Mouse (Mus musculus): ENCODE data around the gene Serac1. TPM values are rescaled to one million over a fixed set of nuclear protein-coding genes. Genes with fewer than 3 reads are reported as not detected.
A peak's percentile ranks its signal among the peaks of the same experiment; 100 is the strongest.

Gene Serac1
- polyA plus RNA-seq, 1 experiment from 2014 or later = 12.9 TPM

- DNase-seq (peak; percentile 19), ATAC-seq (ENCODE audit: low FRiP score, low TSS enrichment) (no peak)
- 79% methylated on average over 2 of the region's 2 CpGs for WGBS
- no peak overlapping the region for H3K4me3 ChIP-seq (replicated peaks; ENCODE audit: low read depth, low read length)
- no peak overlapping the region for H3K9ac ChIP-seq (replicated peaks; ENCODE audit: low read length)
- H3K9me3 ChIP-seq (ENCODE audit: control insufficient read depth, low read length) = no peaks in the 10 kb centered on the region
- H3K36me3 ChIP-seq (ENCODE audit: control insufficient read depth, insufficient read depth, low read length) = no peaks in the 10 kb centered on the region
- H3K27ac ChIP-seq (replicated peaks; ENCODE audit: low read depth, low read length) = no peak overlapping the region
- no peaks in the 10 kb centered on the region for H3K27me3 ChIP-seq (ENCODE audit: control insufficient read depth, insufficient read depth, low read length)
- 0 out of 2 replicates have a peak, but pooled peaks cover 2% of the 10 kb centered on the region for H3K4me1 ChIP-seq (ENCODE audit: control insufficient read depth, insufficient read depth, low read length)
- no peak overlapping the region for H3K4me2 ChIP-seq (ENCODE audit: low read length)
Observed at GRCm38 (mm10) chr17:6019776-6020175, 59.8 kb downstream of the Serac1 start.

GRCm38 (mm10) chr17:6018348-6018747 is 61.2 kb downstream of the Serac1 start:
- Histone ChIP-seq H3K9ac (replicated peaks; ENCODE audit: low read length) (no peak overlapping the region), H3K9me3 (ENCODE audit: control insufficient read depth, low read length) (no peaks in the 10 kb centered on the region), H3K4me1 (ENCODE audit: control insufficient read depth, insufficient read depth, low read length) (0 out of 2 replicates have a peak, but pooled peaks cover 2% of the 10 kb centered on the region), H3K27me3 (ENCODE audit: control insufficient read depth, insufficient read depth, low read length) (no peaks in the 10 kb centered on the region), H3K4me3 (replicated peaks; ENCODE audit: low read depth, low read length) (no peak overlapping the region), H3K4me2 (ENCODE audit: low read length) (no peak overlapping the region), H3K36me3 (ENCODE audit: control insufficient read depth, insufficient read depth, low read length) (no peaks in the 10 kb centered on the region), H3K27ac (replicated peaks; ENCODE audit: low read depth, low read length) (no peak overlapping the region)
- WGBS = 85% methylated on average over 4 of the region's 4 CpGs
- DNase-seq = no peak
- ATAC-seq (ENCODE audit: low FRiP score, low TSS enrichment) = no peak

- 70% methylated on average over 12 of the region's 12 CpGs for WGBS
- Histone ChIP-seq H3K27ac (replicated peaks; ENCODE audit: low read depth, low read length) (no peak overlapping the region), H3K4me2 (ENCODE audit: low read length) (no peak overlapping the region), H3K9ac (replicated peaks; ENCODE audit: low read length) (no peak overlapping the region), H3K36me3 (ENCODE audit: control insufficient read depth, insufficient read depth, low read length) (no peaks in the 10 kb centered on the region), H3K4me3 (replicated peaks; ENCODE audit: low read depth, low read length) (no peak overlapping the region), H3K27me3 (ENCODE audit: control insufficient read depth, insufficient read depth, low read length) (no peaks in the 10 kb centered on the region), H3K9me3 (ENCODE audit: control insufficient read depth, low read length) (no peaks in the 10 kb centered on the region), H3K4me1 (ENCODE audit: control insufficient read depth, insufficient read depth, low read length) (0 out of 2 replicates have a peak, but pooled peaks cover 2% of the 10 kb centered on the region)
- ATAC-seq (ENCODE audit: low FRiP score, low TSS enrichment) (no peak), DNase-seq (no peak)
Observed at GRCm38 (mm10) chr17:6017268-6017667, 62.3 kb downstream of the Serac1 start.

GRCm38 (mm10) chr17:6016213-6016780 is 63.2 kb downstream of the Serac1 start:
- 0 out of 2 replicates have a peak, but pooled peaks cover 2% of the 10 kb centered on the region for H3K4me1 ChIP-seq (ENCODE audit: control insufficient read depth, insufficient read depth, low read length)
- DNase-seq = no peak
- no peak overlapping the region for H3K9ac ChIP-seq (replicated peaks; ENCODE audit: low read length)
- no peak overlapping the region for H3K4me2 ChIP-seq (ENCODE audit: low read length)
- WGBS = 74% methylated on average over 7 of the region's 7 CpGs
- H3K27me3 ChIP-seq (ENCODE audit: control insufficient read depth, insufficient read depth, low read length) = no peaks in the 10 kb centered on the region
- H3K27ac ChIP-seq (replicated peaks; ENCODE audit: low read depth, low read length) = no peak overlapping the region
- no peak overlapping the region for H3K4me3 ChIP-seq (replicated peaks; ENCODE audit: low read depth, low read length)
- no peaks in the 10 kb centered on the region for H3K36me3 ChIP-seq (ENCODE audit: control insufficient read depth, insufficient read depth, low read length)
- no peaks in the 10 kb centered on the region for H3K9me3 ChIP-seq (ENCODE audit: control insufficient read depth, low read length)
- no peak for ATAC-seq (ENCODE audit: low FRiP score, low TSS enrichment)

GRCm38 (mm10) chr17:6014985-6015384 is 64.6 kb downstream of the Serac1 start:
- Histone ChIP-seq H3K4me1 (ENCODE audit: control insufficient read depth, insufficient read depth, low read length) (no peaks in the 10 kb centered on the region), H3K27me3 (ENCODE audit: control insufficient read depth, insufficient read depth, low read length) (no peaks in the 10 kb centered on the region), H3K9me3 (ENCODE audit: control insufficient read depth, low read length) (no peaks in the 10 kb centered on the region), H3K9ac (replicated peaks; ENCODE audit: low read length) (no peak overlapping the region), H3K27ac (replicated peaks; ENCODE audit: low read depth, low read length) (no peak overlapping the region), H3K4me3 (replicated peaks; ENCODE audit: low read depth, low read length) (no peak overlapping the region), H3K36me3 (ENCODE audit: control insufficient read depth, insufficient read depth, low read length) (no peaks in the 10 kb centered on the region), H3K4me2 (ENCODE audit: low read length) (no peak overlapping the region)
- DNase-seq = no peak
- 86% methylated on average over 4 of the region's 4 CpGs for WGBS
- ATAC-seq (ENCODE audit: low FRiP score, low TSS enrichment) = no peak

GRCm38 (mm10) chr17:6013079-6013478 is 66.5 kb downstream of the Serac1 start:
- 76% methylated on average over 4 of the region's 4 CpGs for WGBS

GRCm38 (mm10) chr17:6009606-6010005 is 69.9 kb downstream of the Serac1 start:
- 85% methylated on average over 4 of the region's 4 CpGs for WGBS
- Histone ChIP-seq H3K9ac (replicated peaks; ENCODE audit: low read length) (no peak overlapping the region), H3K27me3 (ENCODE audit: control insufficient read depth, insufficient read depth, low read length) (no peaks in the 10 kb centered on the region), H3K4me2 (ENCODE audit: low read length) (no peak overlapping the region), H3K4me1 (ENCODE audit: control insufficient read depth, insufficient read depth, low read length) (0 out of 2 replicates have a peak, but pooled peaks cover 6% of the 10 kb centered on the region), H3K9me3 (ENCODE audit: control insufficient read depth, low read length) (no peaks in the 10 kb centered on the region), H3K4me3 (replicated peaks; ENCODE audit: low read depth, low read length) (no peak overlapping the region), H3K27ac (replicated peaks; ENCODE audit: low read depth, low read length) (no peak overlapping the region), H3K36me3 (ENCODE audit: control insufficient read depth, insufficient read depth, low read length) (no peaks in the 10 kb centered on the region)
- no peak for DNase-seq
- ATAC-seq (ENCODE audit: low FRiP score, low TSS enrichment) = no peak

More at GRCm38 (mm10) chr17:6013079-6013478, 66.5 kb downstream of the Serac1 start:
- H3K36me3 ChIP-seq (ENCODE audit: control insufficient read depth, insufficient read depth, low read length) = no peaks in the 10 kb centered on the region
- no peak for DNase-seq
- H3K9me3 ChIP-seq (ENCODE audit: control insufficient read depth, low read length) = no peaks in the 10 kb centered on the region
- no peak overlapping the region for H3K4me3 ChIP-seq (replicated peaks; ENCODE audit: low read depth, low read length)
- no peak overlapping the region for H3K4me2 ChIP-seq (ENCODE audit: low read length)
- no peaks in the 10 kb centered on the region for H3K27me3 ChIP-seq (ENCODE audit: control insufficient read depth, insufficient read depth, low read length)
- H3K9ac ChIP-seq (replicated peaks; ENCODE audit: low read length) = no peak overlapping the region
- H3K4me1 ChIP-seq (ENCODE audit: control insufficient read depth, insufficient read depth, low read length) = no peaks in the 10 kb centered on the region
- no peak overlapping the region for H3K27ac ChIP-seq (replicated peaks; ENCODE audit: low read depth, low read length)
- no peak for ATAC-seq (ENCODE audit: low FRiP score, low TSS enrichment)

- ATAC-seq (ENCODE audit: low FRiP score, low TSS enrichment) (no peak), DNase-seq (no peak)
- no peaks in the 10 kb centered on the region for H3K36me3 ChIP-seq (ENCODE audit: control insufficient read depth, insufficient read depth, low read length)
- H3K27me3 ChIP-seq (ENCODE audit: control insufficient read depth, insufficient read depth, low read length) = no peaks in the 10 kb centered on the region
- H3K9ac ChIP-seq (replicated peaks; ENCODE audit: low read length) = no peak overlapping the region
- WGBS = 92% methylated on average over 11 of the region's 11 CpGs
- H3K9me3 ChIP-seq (ENCODE audit: control insufficient read depth, low read length) = no peaks in the 10 kb centered on the region
- no peak overlapping the region for H3K27ac ChIP-seq (replicated peaks; ENCODE audit: low read depth, low read length)
- no peak overlapping the region for H3K4me3 ChIP-seq (replicated peaks; ENCODE audit: low read depth, low read length)
- H3K4me1 ChIP-seq (ENCODE audit: control insufficient read depth, insufficient read depth, low read length) = 0 out of 2 replicates have a peak, but pooled peaks cover 6% of the 10 kb centered on the region
- H3K4me2 ChIP-seq (ENCODE audit: low read length) = no peak overlapping the region
Observed at GRCm38 (mm10) chr17:6008590-6008989, 71.0 kb downstream of the Serac1 start.

- Histone ChIP-seq H3K27me3 (ENCODE audit: control insufficient read depth, insufficient read depth, low read length) (no peaks in the 10 kb centered on the region), H3K4me1 (ENCODE audit: control insufficient read depth, insufficient read depth, low read length) (0 out of 2 replicates have a peak, but pooled peaks cover 6% of the 10 kb centered on the region), H3K4me2 (ENCODE audit: low read length) (no peak overlapping the region), H3K9me3 (ENCODE audit: control insufficient read depth, low read length) (no peaks in the 10 kb centered on the region), H3K27ac (replicated peaks; ENCODE audit: low read depth, low read length) (no peak overlapping the region), H3K9ac (replicated peaks; ENCODE audit: low read length) (no peak overlapping the region), H3K36me3 (ENCODE audit: control insufficient read depth, insufficient read depth, low read length) (no peaks in the 10 kb centered on the region), H3K4me3 (replicated peaks; ENCODE audit: low read depth, low read length) (no peak overlapping the region)
- ATAC-seq (ENCODE audit: low FRiP score, low TSS enrichment) = no peak
- DNase-seq = no peak
- WGBS = 94% methylated on average over 9 of the region's 9 CpGs
Observed at GRCm38 (mm10) chr17:6007902-6008301, 71.6 kb downstream of the Serac1 start.
